Mouse (Mus musculus) gastrocnemius, postnatal 10 days (tissue): ENCODE measurements at regions not wholly inside any gene's neighbourhood (a gene's known extent, or its start where the extent isn't known, plus 50 kb on each side); places are given as distances from the start of the nearest gene placed in this dataset.
"Not testable (repeated sequence)": the region's sequence is repeated elsewhere in the genome, so short reads cannot be mapped to it uniquely, and the experiment has no call there.

Source experiments
- DNase-seq: peaks from one replicate; pipeline ENCODE4 v3.0.0; 2021; ENCODE audit warnings: mixed read lengths

GRCm38 (mm10) chr13:97484808-97485545 lies 244.1 kb downstream of the Enc1 start:
- DNase-seq = no peak

GRCm38 (mm10) chr13:97483681-97484080 lies 242.8 kb downstream of the Enc1 start:
- DNase-seq = no peak

GRCm38 (mm10) chr13:97482439-97482946 lies 241.6 kb downstream of the Enc1 start:
- DNase-seq = no peak

- DNase-seq = no peak
Observed at GRCm38 (mm10) chr13:97481259-97481658, 240.4 kb downstream of the Enc1 start.

GRCm38 (mm10) chr13:97479066-97479586 lies 238.2 kb downstream of the Enc1 start:
- no peak for DNase-seq

- DNase-seq = no peak
Observed at GRCm38 (mm10) chr13:97473971-97474365, 233.1 kb downstream of the Enc1 start.

- DNase-seq = no peak
Observed at GRCm38 (mm10) chr13:97473256-97473970, 232.5 kb downstream of the Enc1 start.

GRCm38 (mm10) chr13:97469999-97470398 lies 229.1 kb downstream of the Enc1 start:
- no peak for DNase-seq

- no peak for DNase-seq
Observed at GRCm38 (mm10) chr13:97468874-97469593, 228.1 kb downstream of the Enc1 start.

- not testable (repeated sequence) for DNase-seq
Observed at GRCm38 (mm10) chr13:97466585-97466984, 225.7 kb downstream of the Enc1 start.

GRCm38 (mm10) chr13:97463798-97464197 lies 222.9 kb downstream of the Enc1 start:
- no peak for DNase-seq

GRCm38 (mm10) chr13:97462884-97463235 lies 222.0 kb downstream of the Enc1 start:
- DNase-seq = no peak

GRCm38 (mm10) chr13:97462110-97462883 lies 221.4 kb downstream of the Enc1 start:
- no peak for DNase-seq

GRCm38 (mm10) chr13:97461207-97461606 lies 220.3 kb downstream of the Enc1 start:
- no peak for DNase-seq

GRCm38 (mm10) chr13:97459106-97459505 lies 218.2 kb downstream of the Enc1 start:
- no peak for DNase-seq

GRCm38 (mm10) chr13:97455961-97456360 lies 215.1 kb downstream of the Enc1 start:
- DNase-seq = no peak

- no peak for DNase-seq
Observed at GRCm38 (mm10) chr13:97454715-97455114, 213.8 kb downstream of the Enc1 start.

- DNase-seq = no peak
Observed at GRCm38 (mm10) chr13:97453469-97453868, 212.6 kb downstream of the Enc1 start.

GRCm38 (mm10) chr13:97453090-97453430 lies 212.2 kb downstream of the Enc1 start:
- no peak for DNase-seq

GRCm38 (mm10) chr13:97452386-97453089 lies 211.6 kb downstream of the Enc1 start:
- no peak for DNase-seq

GRCm38 (mm10) chr13:97451276-97451675 lies 210.4 kb downstream of the Enc1 start:
- no peak for DNase-seq
